Comparison of ENCODE assay signal across 9 mouse cellular contexts in genomic region chr7:92125886-92126285, GRCm38 (mm10).
DNase-seq lines count a peak whose midpoint lies in the region; ATAC-seq and TF ChIP-seq lines count a peak whose summit lies in the region.
"Had no signal": no experiment of that assay in that cellular context is flagged by ENCODE, and none has a peak within 500 bp of the region (broad histone marks: within the 10 kb centered on the region; RNA-seq: fewer than 3 reads in every experiment).

No protein-coding gene starts in this region.

- H3K36me3 ChIP-seq in hindbrain, postnatal 0 days (ENCODE audit: insufficient read depth, low read length): no peaks in the 10 kb centered on the region
- no peaks in the 10 kb centered on the region for H3K36me3 ChIP-seq in hindbrain, embryonic 10.5 days
- no peaks in the 10 kb centered on the region for H3K36me3 ChIP-seq in embryonic facial prominence, embryonic 14.5 days (ENCODE audit: control insufficient read depth, insufficient read depth, low read length)
- no peaks in the 10 kb centered on the region for H3K36me3 ChIP-seq in intestine, postnatal 0 days (ENCODE audit: control insufficient read depth, insufficient read depth)
- H3K36me3 ChIP-seq: G1E had no signal

- H3K9me3 ChIP-seq in hindbrain, postnatal 0 days (ENCODE audit: low read length): no peaks in the 10 kb centered on the region
- H3K9me3 ChIP-seq in hindbrain, embryonic 10.5 days: no peaks in the 10 kb centered on the region
- H3K9me3 ChIP-seq in embryonic facial prominence, embryonic 14.5 days (ENCODE audit: control insufficient read depth, low read length): no peaks in the 10 kb centered on the region
- H3K9me3 ChIP-seq in intestine, postnatal 0 days (ENCODE audit: control insufficient read depth): no peaks in the 10 kb centered on the region
- H3K9me3 ChIP-seq: G1E had no signal

- ATAC-seq in hindbrain, postnatal 0 days: peak; percentile 79
- peak; percentile 84 for ATAC-seq in embryonic facial prominence, embryonic 14.5 days (ENCODE audit: low read depth)
- ATAC-seq in intestine, postnatal 0 days: no peak
- no peak for ATAC-seq in megakaryocyte progenitor cell, adult 5-6 weeks (replicated peaks; ENCODE audit: poor library complexity)

- no peak overlapping the region for H3K4me3 ChIP-seq in hindbrain, postnatal 0 days (ENCODE audit: low read length)
- H3K4me3 ChIP-seq in hindbrain, embryonic 10.5 days: no peak overlapping the region
- no peak overlapping the region for H3K4me3 ChIP-seq in embryonic facial prominence, embryonic 14.5 days (ENCODE audit: low read depth, low read length)
- H3K4me3 ChIP-seq in intestine, postnatal 0 days (ENCODE audit: low read depth, low read length): no peak overlapping the region

- H3K27me3 ChIP-seq in hindbrain, postnatal 0 days (ENCODE audit: insufficient read depth, low read length): no peaks in the 10 kb centered on the region
- H3K27me3 ChIP-seq in hindbrain, embryonic 10.5 days (ENCODE audit: insufficient read depth, poor library complexity, severe bottlenecking): no peaks in the 10 kb centered on the region
- no peaks in the 10 kb centered on the region for H3K27me3 ChIP-seq in embryonic facial prominence, embryonic 14.5 days (replicated peaks; ENCODE audit: control insufficient read depth, insufficient read depth, low read length)
- no peaks in the 10 kb centered on the region for H3K27me3 ChIP-seq in intestine, postnatal 0 days (replicated peaks; ENCODE audit: control insufficient read depth, insufficient read depth, low read length)

- TF ChIP-seq CTCF in hindbrain, postnatal 0 days (IDR thresholded peaks at IDR 0.05; ENCODE audit: low read depth): no peak
- TF ChIP-seq CTCF in intestine, postnatal 0 days (IDR thresholded peaks at IDR 0.05; ENCODE audit: low read depth): no peak

- whole genome bisulfite sequencing in hindbrain, postnatal 0 days: 34% methylated on average over 3 of the region's 3 CpGs
- 79% methylated on average over 3 of the region's 3 CpGs for WGBS in hindbrain, embryonic 10.5 days
- 20% methylated on average over 3 of the region's 3 CpGs for WGBS in embryonic facial prominence, embryonic 14.5 days
- WGBS in intestine, postnatal 0 days: 57% methylated on average over 3 of the region's 3 CpGs

- H3K4me1 ChIP-seq in hindbrain, postnatal 0 days (ENCODE audit: insufficient read depth, low read length): no peaks in the 10 kb centered on the region; the same call in 1 of the 2 replicates
- H3K4me1 ChIP-seq in hindbrain, embryonic 10.5 days (replicated peaks): no peaks in the 10 kb centered on the region
- H3K4me1 ChIP-seq in embryonic facial prominence, embryonic 14.5 days (ENCODE audit: control insufficient read depth, insufficient read depth, low read length): peaks cover 11% of the 10 kb centered on the region; the same call in 1 of the 2 replicates
- H3K4me1 ChIP-seq in intestine, postnatal 0 days (replicated peaks; ENCODE audit: control insufficient read depth, insufficient read depth, low read length): no peaks in the 10 kb centered on the region

- 0 out of 2 replicates have a peak overlapping the region, but pooled peaks have one; percentile 4 for H3K27ac ChIP-seq in hindbrain, postnatal 0 days
- H3K27ac ChIP-seq in hindbrain, embryonic 10.5 days: no peak overlapping the region
- H3K27ac ChIP-seq in embryonic facial prominence, embryonic 14.5 days (replicated peaks; ENCODE audit: low read depth, low read length): no peak overlapping the region
- no peak overlapping the region for H3K27ac ChIP-seq in intestine, postnatal 0 days (ENCODE audit: low read depth, low read length)

- no peak overlapping the region for H3K4me2 ChIP-seq in hindbrain, postnatal 0 days (ENCODE audit: low read depth, low read length)
- no peak overlapping the region for H3K4me2 ChIP-seq in embryonic facial prominence, embryonic 14.5 days (ENCODE audit: low read depth, low read length)
- H3K4me2 ChIP-seq in intestine, postnatal 0 days (replicated peaks; ENCODE audit: low read depth): no peak overlapping the region

- peak; percentile 73 for DNase-seq in hindbrain, postnatal 0 days (ENCODE audit: low spot score)
- no peak for DNase-seq in hindbrain, embryonic 10.5 days (ENCODE audit: low spot score)
- peak; percentile 73 for DNase-seq in cerebellum, adult 11 months
- DNase-seq in embryonic facial prominence, embryonic 14.5 days (ENCODE audit: low spot score): peak; percentile 90
- peak; percentile 43 for DNase-seq in retina, postnatal 7 days (ENCODE audit: low read depth, low spot score)
- DNase-seq: gastrocnemius, postnatal 25 days had no signal

- no peak overlapping the region for H3K9ac ChIP-seq in hindbrain, postnatal 0 days (replicated peaks; ENCODE audit: low read length)
- H3K9ac ChIP-seq in embryonic facial prominence, embryonic 14.5 days (ENCODE audit: low read depth, low read length): no peak overlapping the region
- H3K9ac ChIP-seq in intestine, postnatal 0 days (ENCODE audit: low read depth, low read length): no peak overlapping the region

Comparison
In these comparisons a context has a peak if more than half of its experiments do, and no peak if none do; other contexts are left out.
1. ATAC-seq: peak in hindbrain, postnatal 0 days (single experiment) and embryonic facial prominence, embryonic 14.5 days (single experiment); none in intestine, postnatal 0 days (single experiment) and megakaryocyte progenitor cell, adult 5-6 weeks (single experiment).